Mouse (Mus musculus) 3134 (cell line): ENCODE data around the gene Gm16181.

Experiments used
- DNase-seq: peaks from one replicate; pipeline ENCODE4 v3.0.0-alpha.2; 2011; ENCODE audit warnings: low spot score; ENCODE audit not compliant: insufficient read length; ENCODE audit errors: extremely low read depth

Gm16181 gene

GRCm38 (mm10) chr17:35263523-35263883, 42.9 kb downstream of the Gm16181 start:
- DNase-seq: peak; percentile 82

GRCm38 (mm10) chr17:35267399-35268086, 46.9 kb downstream of the Gm16181 start:
- no peak for DNase-seq

GRCm38 (mm10) chr17:35269653-35270347, 49.2 kb downstream of the Gm16181 start:
- no peak for DNase-seq

- DNase-seq: no peak
Observed at GRCm38 (mm10) chr17:35272249-35272648, 51.6 kb downstream of the Gm16181 start.
